Mouse (Mus musculus) CH12.LX (cell line): ENCODE data around the gene Lamp5.

Experiments
- CHD1 ChIP-seq: IDR thresholded peaks from 2 replicates; pipeline ENCODE4 v1.6.1; 2012; ENCODE audit warnings: low read depth, low read length, improper control_type of control experiment, inconsistent platforms
- CTCF ChIP-seq, 2 experiments: IDR thresholded peaks in 1 of 2; conservative IDR thresholded peaks in 1 of 2; 2 replicates each; pipeline ENCODE4 v1.5.1; 2011 to 2012; ENCODE audit warnings: low read depth in 2 of 2, low read length in 2 of 2, improper control_type of control experiment in 1 of 2, inconsistent platforms in 1 of 2, mild to moderate bottlenecking in 1 of 2, moderate library complexity in 1 of 2
- E2F4 ChIP-seq: IDR thresholded peaks from 2 replicates; pipeline ENCODE4 v1.6.1; 2011; ENCODE audit warnings: low read depth, low read length, improper control_type of control experiment; ENCODE audit not compliant: insufficient replicate concordance
- EP300 ChIP-seq: IDR thresholded peaks from 2 replicates; pipeline ENCODE4 v1.6.1; 2011; ENCODE audit warnings: low read length, improper control_type of control experiment
- MYC ChIP-seq: IDR thresholded peaks from 2 replicates; pipeline ENCODE4 v1.6.1; 2011; ENCODE audit warnings: low read depth, mild to moderate bottlenecking, improper control_type of control experiment, low read length
- NELFE ChIP-seq: IDR thresholded peaks from 2 replicates; pipeline ENCODE4 v1.6.1; 2011; ENCODE audit warnings: low read depth, low read length, improper control_type of control experiment
- NRF1 ChIP-seq: IDR thresholded peaks from 2 replicates; pipeline ENCODE4 v1.6.1; 2014; ENCODE audit warnings: low read depth, mild to moderate bottlenecking, inconsistent platforms, low read length, improper control_type of control experiment, moderate library complexity
- PAX5 ChIP-seq: IDR thresholded peaks from 2 replicates; pipeline ENCODE4 v1.6.1; 2012; ENCODE audit warnings: low read length, inconsistent platforms, mixed read lengths
- POLR2A ChIP-seq: IDR thresholded peaks from 2 replicates; pipeline ENCODE4 v1.6.1; 2011; ENCODE audit warnings: low read depth, mild to moderate bottlenecking, improper control_type of control experiment, low read length
- RCOR1 ChIP-seq: conservative IDR thresholded peaks from 2 replicates; pipeline ENCODE4 v1.6.1; 2012; ENCODE audit warnings: low read depth, mild to moderate bottlenecking, inconsistent platforms, low read length, improper control_type of control experiment
- SIN3A ChIP-seq: IDR thresholded peaks from 2 replicates; pipeline ENCODE4 v1.6.1; 2012; ENCODE audit warnings: low read length, improper control_type of control experiment, inconsistent platforms
- SMC3 ChIP-seq: IDR thresholded peaks from 2 replicates; pipeline ENCODE4 v1.6.1; 2011; ENCODE audit warnings: low read depth, low read length, improper control_type of control experiment
- ZC3H11A ChIP-seq: IDR thresholded peaks from 2 replicates; pipeline ENCODE4 v1.6.1; 2012; ENCODE audit warnings: low read depth, mild to moderate bottlenecking, inconsistent platforms, low read length, improper control_type of control experiment
- ZNF384 ChIP-seq: IDR thresholded peaks from 2 replicates; pipeline ENCODE4 v1.6.1; 2012; ENCODE audit warnings: low read depth, low read length, improper control_type of control experiment, inconsistent platforms

DNA sequence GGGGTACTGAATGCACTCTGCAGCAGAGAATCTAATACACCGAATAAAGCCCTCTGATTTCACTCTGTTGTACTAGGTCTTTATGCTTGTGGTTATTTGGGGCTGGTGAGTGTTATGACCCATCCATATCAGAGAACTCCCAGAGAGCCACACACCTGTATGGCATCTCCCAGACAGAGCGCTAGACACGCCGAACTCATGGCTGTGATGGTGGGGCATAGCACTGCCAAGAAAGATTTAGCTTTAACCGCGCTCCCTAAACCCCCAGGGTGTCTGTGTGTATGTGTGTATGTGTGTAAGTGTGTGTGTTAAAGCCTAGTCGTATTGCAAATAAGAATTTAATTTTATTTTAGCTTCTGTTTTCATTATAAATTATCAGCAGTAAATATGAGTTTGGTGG is 6.4 kb downstream of the Lamp5 start:
- no peak for TF ChIP-seq POLR2A
- TF ChIP-seq CTCF (conservative IDR thresholded peaks at IDR 0.05 in 1 of 2, IDR thresholded peaks at IDR 0.05 in 1 of 2; ENCODE audit: low read depth in 2 of 2, low read length in 2 of 2) = no peak
- TF ChIP-seq NELFE = no peak
- TF ChIP-seq NRF1 = no peak
- TF ChIP-seq MYC = no peak
- TF ChIP-seq SMC3 = no peak
- no peak for TF ChIP-seq EP300
- no peak for TF ChIP-seq ZC3H11A
- no peak for TF ChIP-seq SIN3A
- TF ChIP-seq CHD1 = no peak
- no peak for TF ChIP-seq PAX5
- TF ChIP-seq ZNF384 = no peak
- no peak for TF ChIP-seq RCOR1
- TF ChIP-seq E2F4 = no peak
